ENCODE assay signal across 8 mouse cellular contexts in genomic region chr7:113377875-113378658, GRCm38 (mm10). TPM values are rescaled to one million over a fixed set of nuclear protein-coding genes. Genes with fewer than 3 reads are reported as not detected.
DNase-seq lines count a peak whose midpoint lies in the region; ATAC-seq and TF ChIP-seq lines count a peak whose summit lies in the region.

No protein-coding gene starts in this region.

- H3K9me3 ChIP-seq in heart, embryonic 12.5 days (replicated peaks) = no peaks in the 10 kb centered on the region
- no peaks in the 10 kb centered on the region for H3K9me3 ChIP-seq in kidney, embryonic 16.5 days (ENCODE audit: low read length)
- no peaks in the 10 kb centered on the region for H3K9me3 ChIP-seq in liver, embryonic 11.5 days (ENCODE audit: control insufficient read depth, low read length)
- no peaks in the 10 kb centered on the region for H3K9me3 ChIP-seq in stomach, embryonic 16.5 days (replicated peaks; ENCODE audit: control insufficient read depth, low read length)

- peak; percentile 90 for DNase-seq in CD4-positive, CD25-positive, alpha-beta regulatory T cell, adult 2 months (ENCODE audit: low read depth, low spot score)
- DNase-seq in brain, adult 2 months (ENCODE audit: low read depth, low spot score) = peak; percentile 94
- DNase-seq in liver, embryonic 11.5 days (ENCODE audit: low spot score) = peak; percentile 54

- H3K9ac ChIP-seq in heart, embryonic 12.5 days = no peak overlapping the region
- H3K9ac ChIP-seq in kidney, embryonic 16.5 days (replicated peaks; ENCODE audit: low read length) = no peak overlapping the region
- no peak overlapping the region for H3K9ac ChIP-seq in liver, embryonic 11.5 days (ENCODE audit: low read depth, low read length)
- no peak overlapping the region for H3K9ac ChIP-seq in stomach, embryonic 16.5 days (ENCODE audit: low read length)

- H3K4me1 ChIP-seq in heart, embryonic 12.5 days (replicated peaks) = no peaks in the 10 kb centered on the region
- no peaks in the 10 kb centered on the region for H3K4me1 ChIP-seq in kidney, embryonic 16.5 days (ENCODE audit: insufficient read depth, low read length)
- no peaks in the 10 kb centered on the region for H3K4me1 ChIP-seq in liver, embryonic 11.5 days (replicated peaks; ENCODE audit: control insufficient read depth, insufficient read depth, low read length)
- peaks cover 4% of the 10 kb centered on the region; the same call in 1 of the 2 replicates for H3K4me1 ChIP-seq in stomach, embryonic 16.5 days (ENCODE audit: control insufficient read depth, insufficient read depth, low read length)

- no peaks in the 10 kb centered on the region for H3K27me3 ChIP-seq in heart, embryonic 12.5 days (replicated peaks)
- H3K27me3 ChIP-seq in kidney, embryonic 16.5 days (ENCODE audit: insufficient read depth, low read length) = peaks cover 2% of the 10 kb centered on the region; the same call in 1 of the 2 replicates
- H3K27me3 ChIP-seq in liver, embryonic 11.5 days (replicated peaks; ENCODE audit: control insufficient read depth, insufficient read depth, low read length) = no peaks in the 10 kb centered on the region
- no peaks in the 10 kb centered on the region for H3K27me3 ChIP-seq in myocyte (ENCODE audit: control insufficient read depth, insufficient read depth, insufficient read length)
- H3K27me3 ChIP-seq in stomach, embryonic 16.5 days (ENCODE audit: control insufficient read depth, insufficient read depth, low read length) = no peaks in the 10 kb centered on the region

- WGBS in heart, embryonic 12.5 days = 28% methylated on average over 7 of the region's 7 CpGs
- 32% methylated on average over 7 of the region's 7 CpGs for WGBS in kidney, embryonic 16.5 days
- WGBS in liver, embryonic 11.5 days = 20% methylated on average over 7 of the region's 7 CpGs
- 23% methylated on average over 7 of the region's 7 CpGs for WGBS in stomach, embryonic 16.5 days

- H3ac ChIP-seq in myocyte (ENCODE audit: control insufficient read depth, insufficient read length) = no peak overlapping the region

- H3K36me3 ChIP-seq in heart, embryonic 12.5 days = no peaks in the 10 kb centered on the region
- no peaks in the 10 kb centered on the region for H3K36me3 ChIP-seq in kidney, embryonic 16.5 days (ENCODE audit: insufficient read depth, low read length)
- H3K36me3 ChIP-seq in liver, embryonic 11.5 days (ENCODE audit: control insufficient read depth, insufficient read depth, low read length) = no peaks in the 10 kb centered on the region
- H3K36me3 ChIP-seq in myocyte (ENCODE audit: control insufficient read depth, insufficient read depth) = no peaks in the 10 kb centered on the region
- H3K36me3 ChIP-seq in stomach, embryonic 16.5 days (ENCODE audit: control insufficient read depth, insufficient read depth, low read length) = no peaks in the 10 kb centered on the region

- H3K79me2 ChIP-seq in myocyte (ENCODE audit: control insufficient read depth, insufficient read depth) = no peaks in the 10 kb centered on the region

- TF ChIP-seq POLR2A in myocyte (IDR thresholded peaks at IDR 0.05; ENCODE audit: insufficient read length, low read depth) = no peak

- no peak overlapping the region for H3K4me3 ChIP-seq in heart, embryonic 12.5 days
- no peak overlapping the region for H3K4me3 ChIP-seq in kidney, embryonic 16.5 days (ENCODE audit: low read length)
- H3K4me3 ChIP-seq in liver, embryonic 11.5 days (ENCODE audit: low read depth, low read length) = no peak overlapping the region
- no peak overlapping the region for H3K4me3 ChIP-seq in myocyte
- no peak overlapping the region for H3K4me3 ChIP-seq in stomach, embryonic 16.5 days (replicated peaks; ENCODE audit: low read length)

- no peak overlapping the region for H3K4me2 ChIP-seq in heart, embryonic 12.5 days
- H3K4me2 ChIP-seq in kidney, embryonic 16.5 days (replicated peaks; ENCODE audit: low read depth, low read length) = no peak overlapping the region
- H3K4me2 ChIP-seq in liver, embryonic 11.5 days = no peak overlapping the region
- H3K4me2 ChIP-seq in myocyte (ENCODE audit: low read depth) = peak overlapping the region; percentile 16
- H3K4me2 ChIP-seq in stomach, embryonic 16.5 days (ENCODE audit: low read depth, low read length) = no peak overlapping the region

- H3K27ac ChIP-seq in heart, embryonic 12.5 days (ENCODE audit: poor library complexity, severe bottlenecking) = no peak overlapping the region
- no peak overlapping the region for H3K27ac ChIP-seq in kidney, embryonic 16.5 days (ENCODE audit: low read length)
- no peak overlapping the region for H3K27ac ChIP-seq in liver, embryonic 11.5 days (ENCODE audit: low read depth, low read length)
- H3K27ac ChIP-seq in stomach, embryonic 16.5 days (ENCODE audit: low read length) = no peak overlapping the region

- ATAC-seq in erythroid progenitor cell, adult 5-6 weeks (replicated peaks; ENCODE audit: low FRiP score, poor library complexity, severe bottlenecking) = peak; percentile 100
- peak; percentile 64 for ATAC-seq in heart, embryonic 12.5 days (ENCODE audit: insufficient number of reproducible peaks, low FRiP score)
- ATAC-seq in kidney, embryonic 16.5 days (ENCODE audit: low FRiP score, low TSS enrichment) = peak; percentile 93
- ATAC-seq in liver, embryonic 11.5 days (replicated peaks; ENCODE audit: low FRiP score) = peak; percentile 92
- ATAC-seq in stomach, embryonic 16.5 days (ENCODE audit: insufficient read depth, low FRiP score) = peak; percentile 91; the same call in 1 of the 2 replicates

TF ChIP-seq in myocyte, 11 proteins besides CTCF, POLR2A, EP300 and RAD21:
- no peak for TF ChIP-seq TCF12 (IDR thresholded peaks at IDR 0.05; ENCODE audit: insufficient read depth, poor library complexity, severe bottlenecking)
- no peak for TF ChIP-seq MYOG (IDR thresholded peaks at IDR 0.05; ENCODE audit: control insufficient read depth in 1 of 3, insufficient read depth in 1 of 3, insufficient read length in 2 of 3, low read depth in 2 of 3)
- no peak for TF ChIP-seq SRF (IDR thresholded peaks at IDR 0.05; ENCODE audit: control insufficient read depth, insufficient read length, low read depth)
- no peak for TF ChIP-seq POLR2AphosphoS2 (IDR thresholded peaks at IDR 0.05; ENCODE audit: insufficient read length, low read depth)
- TF ChIP-seq USF1 (IDR thresholded peaks at IDR 0.05; ENCODE audit: low read depth) = no peak
- no peak for TF ChIP-seq CEBPB (IDR thresholded peaks at IDR 0.05; ENCODE audit: insufficient read depth, poor library complexity, severe bottlenecking)
- TF ChIP-seq MAX (IDR thresholded peaks at IDR 0.05; ENCODE audit: low read depth) = no peak
- no peak for TF ChIP-seq E2F4 (IDR thresholded peaks at IDR 0.05; ENCODE audit: insufficient read depth)
- TF ChIP-seq TCF3 (IDR thresholded peaks at IDR 0.05; ENCODE audit: insufficient read length, low read depth) = no peak
- TF ChIP-seq MYOD1 (IDR thresholded peaks at IDR 0.05; ENCODE audit: control insufficient read depth in 1 of 3, insufficient read length in 2 of 3, low read depth in 2 of 3) = no peak
- no peak for TF ChIP-seq REST (IDR thresholded peaks at IDR 0.05; ENCODE audit: insufficient read depth, insufficient read length)
TF ChIP-seq in myocyte: peak in this region for 0.

RNA-seq across cellular contexts. Expression of gene Btbd10, which starts 8.9 kb away (rescaled TPM):
- 7.5 and 13.3 TPM in 2 replicates for total RNA-seq in erythroid progenitor cell, adult 5-6 weeks (2015; ENCODE audit: low replicate concordance)
- total RNA-seq in erythroid progenitor cell, adult 5-6 weeks (2017; ENCODE audit: low replicate concordance) = 17.5 and 23.0 TPM in 2 replicates
- polyA plus RNA-seq in heart, embryonic 12.5 days (2016; fragmentation: Nextera tagmentation; extraction: Ambion mirVana) = 23.6 and 24.0 TPM in 2 replicates
- polyA plus RNA-seq in kidney, embryonic 16.5 days (2015; fragmentation: Nextera tagmentation; extraction: Ambion mirVana) = 25.5 and 25.6 TPM in 2 replicates
- polyA plus RNA-seq in liver, embryonic 11.5 days (2014; fragmentation: Nextera tagmentation; extraction: Ambion mirVana) = 14.8 and 15.6 TPM in 2 replicates
- 8.0 TPM for polyA plus RNA-seq in myocyte (2012; fragmentation: generic; extraction: Trizol)
- 21.6 and 23.4 TPM in 2 replicates for polyA plus RNA-seq in stomach, embryonic 16.5 days (2015; fragmentation: Nextera tagmentation; extraction: Ambion mirVana)

RNA-seq across cellular contexts. Expression of gene Pth, which starts 10.3 kb away (rescaled TPM):
- total RNA-seq in erythroid progenitor cell, adult 5-6 weeks (2015; ENCODE audit: low replicate concordance) = not detected in 2 replicates
- total RNA-seq in erythroid progenitor cell, adult 5-6 weeks (2017; ENCODE audit: low replicate concordance) = not detected in 2 replicates
- polyA plus RNA-seq in heart, embryonic 12.5 days (2016; fragmentation: Nextera tagmentation; extraction: Ambion mirVana) = not detected in 2 replicates
- polyA plus RNA-seq in kidney, embryonic 16.5 days (2015; fragmentation: Nextera tagmentation; extraction: Ambion mirVana) = not detected in 2 replicates
- not detected in 2 replicates for polyA plus RNA-seq in liver, embryonic 11.5 days (2014; fragmentation: Nextera tagmentation; extraction: Ambion mirVana)
- not detected for polyA plus RNA-seq in myocyte (2012; fragmentation: generic; extraction: Trizol)
- polyA plus RNA-seq in stomach, embryonic 16.5 days (2015; fragmentation: Nextera tagmentation; extraction: Ambion mirVana) = not detected in 2 replicates
